Mouse (Mus musculus): ENCODE data around the gene Rab5c. TPM values are rescaled to one million over a fixed set of nuclear protein-coding genes. Genes with fewer than 3 reads are reported as not detected.

Rab5c gene
- polyA plus RNA-seq, 1 experiment from 2014 or later: 82.7 TPM

Other genes with a start within 250 kb of the Rab5c start
- gene Acly, start 210.2 kb downstream of the Rab5c start, polyA plus RNA-seq (2014; fragmentation: Nextera tagmentation; extraction: Ambion mirVana): 191 and 250 TPM in 2 replicates
- gene Ttc25, start 192.6 kb downstream of the Rab5c start, polyA plus RNA-seq (2014; fragmentation: Nextera tagmentation; extraction: Ambion mirVana): 1.7 and 2.2 TPM in 2 replicates
- 41.1 and 49.3 TPM in 2 replicates for gene Cnp, start 163.3 kb downstream of the Rab5c start, polyA plus RNA-seq (2014; fragmentation: Nextera tagmentation; extraction: Ambion mirVana)
- 108 and 110 TPM in 2 replicates for gene Nkiras2, start 119.0 kb downstream of the Rab5c start, polyA plus RNA-seq (2014; fragmentation: Nextera tagmentation; extraction: Ambion mirVana)
- 109 and 112 TPM in 2 replicates for gene Dnajc7, start 118.0 kb downstream of the Rab5c start, polyA plus RNA-seq (2014; fragmentation: Nextera tagmentation; extraction: Ambion mirVana)
- 0.50 and 0.61 TPM in 2 replicates for gene Zfp385c, start 45.8 kb downstream of the Rab5c start, polyA plus RNA-seq (2014; fragmentation: Nextera tagmentation; extraction: Ambion mirVana)
- gene Dhx58, start 33.9 kb downstream of the Rab5c start, polyA plus RNA-seq (2014; fragmentation: Nextera tagmentation; extraction: Ambion mirVana): 2.7 and 2.8 TPM in 2 replicates
- 55.3 and 57.0 TPM in 2 replicates for gene Kat2a, start 25.8 kb downstream of the Rab5c start, polyA plus RNA-seq (2014; fragmentation: Nextera tagmentation; extraction: Ambion mirVana)
- not detected in 2 replicates for gene Hspb9, start 24.4 kb downstream of the Rab5c start, polyA plus RNA-seq (2014; fragmentation: Nextera tagmentation; extraction: Ambion mirVana)
- gene Kcnh4, start 21.7 kb upstream of the Rab5c start, polyA plus RNA-seq (2014; fragmentation: Nextera tagmentation; extraction: Ambion mirVana): 6.4 and 10.1 TPM in 2 replicates
- 0.51 TPM in 1 of 2 replicates, not detected in the other for gene Hcrt, start 24.7 kb upstream of the Rab5c start, polyA plus RNA-seq (2014; fragmentation: Nextera tagmentation; extraction: Ambion mirVana)
- gene Ghdc, start 32.7 kb upstream of the Rab5c start, polyA plus RNA-seq (2014; fragmentation: Nextera tagmentation; extraction: Ambion mirVana): 3.3 and 4.5 TPM in 2 replicates
- gene Stat5b, start 112.5 kb upstream of the Rab5c start, polyA plus RNA-seq (2014; fragmentation: Nextera tagmentation; extraction: Ambion mirVana): 17.3 and 19.7 TPM in 2 replicates
- gene Stat5a, start 121.1 kb upstream of the Rab5c start, polyA plus RNA-seq (2014; fragmentation: Nextera tagmentation; extraction: Ambion mirVana): 1.3 and 1.8 TPM in 2 replicates
- 45.6 and 77.7 TPM in 2 replicates for gene Stat3, start 201.3 kb upstream of the Rab5c start, polyA plus RNA-seq (2014; fragmentation: Nextera tagmentation; extraction: Ambion mirVana)
- 5.3 and 20.4 TPM in 2 replicates for gene Cavin1, start 232.7 kb upstream of the Rab5c start, polyA plus RNA-seq (2014; fragmentation: Nextera tagmentation; extraction: Ambion mirVana)